In genomic region chr5:145200387-145200786, GRCm38 (mm10) we compare ENCODE assay signal across 8 mouse cellular contexts. TPM values are rescaled to one million over a fixed set of nuclear protein-coding genes. Genes with fewer than 3 reads are reported as not detected.
A peak's percentile ranks its signal among the peaks of the same experiment; 100 is the strongest.
DNase-seq lines count a peak whose midpoint lies in the region; ATAC-seq and TF ChIP-seq lines count a peak whose summit lies in the region.

No protein-coding gene starts in this region.

- no peak for TF ChIP-seq CTCF in lung, postnatal 0 days (IDR thresholded peaks at IDR 0.05)

- ATAC-seq in forebrain, embryonic 12.5 days (ENCODE audit: low FRiP score) = no peak
- no peak for ATAC-seq in forebrain, embryonic 11.5 days (replicated peaks; ENCODE audit: low FRiP score)
- ATAC-seq in lung, postnatal 0 days = no peak
- no peak for ATAC-seq in limb, embryonic 14.5 days (ENCODE audit: low FRiP score, low read depth)
- no peak for ATAC-seq in stomach, embryonic 14.5 days (ENCODE audit: insufficient number of reproducible peaks, insufficient read depth, low FRiP score, low read depth)

- no peak for DNase-seq in forebrain, embryonic 11.5 days (ENCODE audit: low spot score)
- DNase-seq in lung, postnatal 0 days (ENCODE audit: low spot score) = no peak
- DNase-seq in lung, adult 18-20 months = no peak
- no peak for DNase-seq in limb, embryonic 14.5 days (ENCODE audit: low spot score)
- DNase-seq in spleen, postnatal 4 days (ENCODE audit: low spot score in 2 of 2) = no peak
- DNase-seq in spleen, adult 12 weeks (ENCODE audit: low spot score) = no peak

- H3K4me3 ChIP-seq in forebrain, embryonic 12.5 days (replicated peaks) = no peak overlapping the region
- no peak overlapping the region for H3K4me3 ChIP-seq in forebrain, embryonic 11.5 days (ENCODE audit: low read depth, low read length)
- H3K4me3 ChIP-seq in lung, postnatal 0 days (ENCODE audit: low read depth, low read length) = no peak overlapping the region
- peak overlapping the region; percentile 60; the same call in 1 of the 2 replicates for H3K4me3 ChIP-seq in limb, embryonic 14.5 days (replicated peaks; ENCODE audit: low read length)
- H3K4me3 ChIP-seq in stomach, embryonic 14.5 days (ENCODE audit: low read depth, low read length) = no peak overlapping the region

- peaks cover 26% of the 10 kb centered on the region for H3K4me1 ChIP-seq in forebrain, embryonic 12.5 days
- H3K4me1 ChIP-seq in forebrain, embryonic 11.5 days (replicated peaks; ENCODE audit: control insufficient read depth, insufficient read depth, low read length) = peaks cover 6% of the 10 kb centered on the region
- peaks cover 7% of the 10 kb centered on the region; the same call in 1 of the 2 replicates for H3K4me1 ChIP-seq in lung, postnatal 0 days (ENCODE audit: insufficient read depth, low read depth, low read length)
- H3K4me1 ChIP-seq in limb, embryonic 14.5 days (ENCODE audit: control insufficient read depth, insufficient read depth, low read length) = peaks cover 9% of the 10 kb centered on the region
- H3K4me1 ChIP-seq in stomach, embryonic 14.5 days (ENCODE audit: control insufficient read depth, insufficient read depth, low read length) = peaks cover 5% of the 10 kb centered on the region; the same call in 1 of the 2 replicates

- H3K36me3 ChIP-seq in forebrain, embryonic 12.5 days (replicated peaks) = peaks cover 7% of the 10 kb centered on the region
- no peaks in the 10 kb centered on the region for H3K36me3 ChIP-seq in forebrain, embryonic 11.5 days (ENCODE audit: control insufficient read depth, insufficient read depth, low read length)
- H3K36me3 ChIP-seq in lung, postnatal 0 days (ENCODE audit: insufficient read depth, low read length) = peaks cover 18% of the 10 kb centered on the region; the same call in 1 of the 2 replicates
- peaks cover 17% of the 10 kb centered on the region for H3K36me3 ChIP-seq in limb, embryonic 14.5 days (ENCODE audit: control insufficient read depth, insufficient read depth, low read length)
- peaks cover 5% of the 10 kb centered on the region; the same call in 1 of the 2 replicates for H3K36me3 ChIP-seq in stomach, embryonic 14.5 days (ENCODE audit: control insufficient read depth, insufficient read depth, low read length)

- 0 out of 2 replicates have a peak overlapping the region, but pooled peaks have one; percentile 9 for H3K4me2 ChIP-seq in forebrain, embryonic 12.5 days
- no peak overlapping the region for H3K4me2 ChIP-seq in forebrain, embryonic 11.5 days (ENCODE audit: low read depth, low read length, severe bottlenecking)
- peak overlapping the region; percentile 91; the same call in 1 of the 2 replicates for H3K4me2 ChIP-seq in lung, postnatal 0 days (replicated peaks; ENCODE audit: low read depth, low read length)
- H3K4me2 ChIP-seq in limb, embryonic 14.5 days (replicated peaks; ENCODE audit: low read depth, low read length, severe bottlenecking) = 0 out of 2 replicates have a peak overlapping the region, but pooled peaks have one; percentile 95
- H3K4me2 ChIP-seq in stomach, embryonic 14.5 days (replicated peaks; ENCODE audit: low read depth, low read length) = peak overlapping the region; percentile 97

- no peak overlapping the region for H3K27ac ChIP-seq in forebrain, embryonic 12.5 days
- no peak overlapping the region for H3K27ac ChIP-seq in forebrain, embryonic 11.5 days (ENCODE audit: low read depth, low read length)
- H3K27ac ChIP-seq in lung, postnatal 0 days (ENCODE audit: low read length) = no peak overlapping the region
- H3K27ac ChIP-seq in limb, embryonic 14.5 days (replicated peaks; ENCODE audit: low read depth, low read length) = no peak overlapping the region
- no peak overlapping the region for H3K27ac ChIP-seq in stomach, embryonic 14.5 days (ENCODE audit: low read length)

- H3K9ac ChIP-seq in forebrain, embryonic 12.5 days = 0 out of 2 replicates have a peak overlapping the region, but pooled peaks have one; percentile 70
- no peak overlapping the region for H3K9ac ChIP-seq in forebrain, embryonic 11.5 days (ENCODE audit: low read length)
- H3K9ac ChIP-seq in lung, postnatal 0 days (replicated peaks; ENCODE audit: low read depth) = 0 out of 2 replicates have a peak overlapping the region, but pooled peaks have one; percentile 23
- no peak overlapping the region for H3K9ac ChIP-seq in limb, embryonic 14.5 days (ENCODE audit: low read depth, low read length, severe bottlenecking)
- no peak overlapping the region for H3K9ac ChIP-seq in stomach, embryonic 14.5 days (replicated peaks; ENCODE audit: low read depth, low read length)

- whole genome bisulfite sequencing in forebrain, embryonic 12.5 days = 78% methylated on average over 7 of the region's 7 CpGs
- 77% methylated on average over 7 of the region's 7 CpGs for WGBS in forebrain, embryonic 11.5 days
- 76% methylated on average over 7 of the region's 7 CpGs for WGBS in lung, postnatal 0 days
- WGBS in limb, embryonic 14.5 days = 80% methylated on average over 7 of the region's 7 CpGs
- WGBS in stomach, embryonic 14.5 days = 78% methylated on average over 7 of the region's 7 CpGs

- no peaks in the 10 kb centered on the region for H3K9me3 ChIP-seq in forebrain, embryonic 12.5 days
- no peaks in the 10 kb centered on the region for H3K9me3 ChIP-seq in forebrain, embryonic 11.5 days (ENCODE audit: control insufficient read depth, low read length)
- no peaks in the 10 kb centered on the region for H3K9me3 ChIP-seq in lung, postnatal 0 days (ENCODE audit: low read length)
- no peaks in the 10 kb centered on the region for H3K9me3 ChIP-seq in limb, embryonic 14.5 days (ENCODE audit: control insufficient read depth, low read length)
- no peaks in the 10 kb centered on the region for H3K9me3 ChIP-seq in stomach, embryonic 14.5 days (ENCODE audit: control insufficient read depth, low read depth, low read length)

- no peak for TF ChIP-seq EP300 in lung, postnatal 0 days (IDR thresholded peaks at IDR 0.05)

- no peak for TF ChIP-seq POLR2A in limb, embryonic 14.5 days (IDR thresholded peaks at IDR 0.05; ENCODE audit: borderline replicate concordance, extremely low read depth, insufficient read depth, insufficient read length)

- no peaks in the 10 kb centered on the region for H3K27me3 ChIP-seq in forebrain, embryonic 12.5 days
- no peaks in the 10 kb centered on the region for H3K27me3 ChIP-seq in forebrain, embryonic 11.5 days (ENCODE audit: control insufficient read depth, insufficient read depth, low read length)
- H3K27me3 ChIP-seq in lung, postnatal 0 days (replicated peaks; ENCODE audit: insufficient read depth, low read length) = no peaks in the 10 kb centered on the region
- H3K27me3 ChIP-seq in limb, embryonic 14.5 days (ENCODE audit: control insufficient read depth, insufficient read depth, low read length) = no peaks in the 10 kb centered on the region
- H3K27me3 ChIP-seq in stomach, embryonic 14.5 days (ENCODE audit: control insufficient read depth, insufficient read depth, low read length) = no peaks in the 10 kb centered on the region

RNA-seq across cellular contexts. Expression of gene Zkscan14, which starts 1.3 kb away (rescaled TPM):
- polyA plus RNA-seq in forebrain, embryonic 12.5 days (2016; fragmentation: Nextera tagmentation; extraction: Ambion mirVana) = 8.0 and 9.0 TPM in 2 replicates
- 6.5 and 8.1 TPM in 2 replicates for polyA plus RNA-seq in forebrain, embryonic 11.5 days (2014; fragmentation: Nextera tagmentation; extraction: Ambion mirVana)
- polyA plus RNA-seq in lung, postnatal 0 days (2015; fragmentation: Nextera tagmentation; extraction: Ambion mirVana) = 13.0 and 13.9 TPM in 2 replicates
- 3.3 and 4.0 TPM in 2 replicates for polyA plus RNA-seq in limb, embryonic 14.5 days (2012; rRNA removed)
- 9.1 and 9.7 TPM in 2 replicates for polyA plus RNA-seq in limb, embryonic 14.5 days (2014; fragmentation: Nextera tagmentation; extraction: Ambion mirVana)
- 9.0 and 9.6 TPM in 2 replicates for polyA plus RNA-seq in stomach, embryonic 14.5 days (2014; fragmentation: Nextera tagmentation; extraction: Ambion mirVana)

RNA-seq across cellular contexts. Expression of gene Zkscan5, which starts 4.0 kb away (rescaled TPM):
- polyA plus RNA-seq in forebrain, embryonic 12.5 days (2016; fragmentation: Nextera tagmentation; extraction: Ambion mirVana) = 19.6 and 21.4 TPM in 2 replicates
- 17.2 and 20.2 TPM in 2 replicates for polyA plus RNA-seq in forebrain, embryonic 11.5 days (2014; fragmentation: Nextera tagmentation; extraction: Ambion mirVana)
- 7.5 and 8.1 TPM in 2 replicates for polyA plus RNA-seq in lung, postnatal 0 days (2015; fragmentation: Nextera tagmentation; extraction: Ambion mirVana)
- polyA plus RNA-seq in limb, embryonic 14.5 days (2012; rRNA removed) = 8.5 and 9.2 TPM in 2 replicates
- 14.3 and 15.2 TPM in 2 replicates for polyA plus RNA-seq in limb, embryonic 14.5 days (2014; fragmentation: Nextera tagmentation; extraction: Ambion mirVana)
- 13.6 and 13.9 TPM in 2 replicates for polyA plus RNA-seq in stomach, embryonic 14.5 days (2014; fragmentation: Nextera tagmentation; extraction: Ambion mirVana)

RNA-seq across cellular contexts. Expression of gene Atp5j2, which starts 8.5 kb away (rescaled TPM):
- 523 and 541 TPM in 2 replicates for polyA plus RNA-seq in forebrain, embryonic 12.5 days (2016; fragmentation: Nextera tagmentation; extraction: Ambion mirVana)
- polyA plus RNA-seq in forebrain, embryonic 11.5 days (2014; fragmentation: Nextera tagmentation; extraction: Ambion mirVana) = 478 and 501 TPM in 2 replicates
- 374 and 396 TPM in 2 replicates for polyA plus RNA-seq in lung, postnatal 0 days (2015; fragmentation: Nextera tagmentation; extraction: Ambion mirVana)
- polyA plus RNA-seq in limb, embryonic 14.5 days (2012; rRNA removed) = 187 and 284 TPM in 2 replicates
- 519 and 568 TPM in 2 replicates for polyA plus RNA-seq in limb, embryonic 14.5 days (2014; fragmentation: Nextera tagmentation; extraction: Ambion mirVana)
- polyA plus RNA-seq in stomach, embryonic 14.5 days (2014; fragmentation: Nextera tagmentation; extraction: Ambion mirVana) = 576 and 654 TPM in 2 replicates

RNA-seq across cellular contexts. Expression of gene Zfp655, which starts 31.1 kb away (rescaled TPM):
- 37.4 and 38.0 TPM in 2 replicates for polyA plus RNA-seq in forebrain, embryonic 12.5 days (2016; fragmentation: Nextera tagmentation; extraction: Ambion mirVana)
- 37.2 and 39.2 TPM in 2 replicates for polyA plus RNA-seq in forebrain, embryonic 11.5 days (2014; fragmentation: Nextera tagmentation; extraction: Ambion mirVana)
- polyA plus RNA-seq in lung, postnatal 0 days (2015; fragmentation: Nextera tagmentation; extraction: Ambion mirVana) = 27.6 and 32.1 TPM in 2 replicates
- 16.6 and 18.5 TPM in 2 replicates for polyA plus RNA-seq in limb, embryonic 14.5 days (2012; rRNA removed)
- polyA plus RNA-seq in limb, embryonic 14.5 days (2014; fragmentation: Nextera tagmentation; extraction: Ambion mirVana) = 36.8 and 38.1 TPM in 2 replicates
- polyA plus RNA-seq in stomach, embryonic 14.5 days (2014; fragmentation: Nextera tagmentation; extraction: Ambion mirVana) = 39.8 and 42.0 TPM in 2 replicates

RNA-seq across cellular contexts. Expression of gene Cpsf4, which starts 33.4 kb away (rescaled TPM):
- polyA plus RNA-seq in forebrain, embryonic 12.5 days (2016; fragmentation: Nextera tagmentation; extraction: Ambion mirVana) = 65.7 and 69.5 TPM in 2 replicates
- polyA plus RNA-seq in forebrain, embryonic 11.5 days (2014; fragmentation: Nextera tagmentation; extraction: Ambion mirVana) = 51.4 and 59.0 TPM in 2 replicates
- 22.9 and 25.9 TPM in 2 replicates for polyA plus RNA-seq in lung, postnatal 0 days (2015; fragmentation: Nextera tagmentation; extraction: Ambion mirVana)
- polyA plus RNA-seq in limb, embryonic 14.5 days (2012; rRNA removed) = 56.7 and 63.1 TPM in 2 replicates
- polyA plus RNA-seq in limb, embryonic 14.5 days (2014; fragmentation: Nextera tagmentation; extraction: Ambion mirVana) = 25.2 and 29.2 TPM in 2 replicates
- 26.4 and 28.2 TPM in 2 replicates for polyA plus RNA-seq in stomach, embryonic 14.5 days (2014; fragmentation: Nextera tagmentation; extraction: Ambion mirVana)

Comparison
In these comparisons a context has a peak if more than half of its experiments do, and no peak if none do; other contexts are left out.
1. H3K9ac ChIP-seq: peak in forebrain, embryonic 12.5 days (single experiment) and lung, postnatal 0 days (single experiment); none in forebrain, embryonic 11.5 days (single experiment), limb, embryonic 14.5 days (single experiment) and stomach, embryonic 14.5 days (single experiment).